In the genomic region with DNA sequence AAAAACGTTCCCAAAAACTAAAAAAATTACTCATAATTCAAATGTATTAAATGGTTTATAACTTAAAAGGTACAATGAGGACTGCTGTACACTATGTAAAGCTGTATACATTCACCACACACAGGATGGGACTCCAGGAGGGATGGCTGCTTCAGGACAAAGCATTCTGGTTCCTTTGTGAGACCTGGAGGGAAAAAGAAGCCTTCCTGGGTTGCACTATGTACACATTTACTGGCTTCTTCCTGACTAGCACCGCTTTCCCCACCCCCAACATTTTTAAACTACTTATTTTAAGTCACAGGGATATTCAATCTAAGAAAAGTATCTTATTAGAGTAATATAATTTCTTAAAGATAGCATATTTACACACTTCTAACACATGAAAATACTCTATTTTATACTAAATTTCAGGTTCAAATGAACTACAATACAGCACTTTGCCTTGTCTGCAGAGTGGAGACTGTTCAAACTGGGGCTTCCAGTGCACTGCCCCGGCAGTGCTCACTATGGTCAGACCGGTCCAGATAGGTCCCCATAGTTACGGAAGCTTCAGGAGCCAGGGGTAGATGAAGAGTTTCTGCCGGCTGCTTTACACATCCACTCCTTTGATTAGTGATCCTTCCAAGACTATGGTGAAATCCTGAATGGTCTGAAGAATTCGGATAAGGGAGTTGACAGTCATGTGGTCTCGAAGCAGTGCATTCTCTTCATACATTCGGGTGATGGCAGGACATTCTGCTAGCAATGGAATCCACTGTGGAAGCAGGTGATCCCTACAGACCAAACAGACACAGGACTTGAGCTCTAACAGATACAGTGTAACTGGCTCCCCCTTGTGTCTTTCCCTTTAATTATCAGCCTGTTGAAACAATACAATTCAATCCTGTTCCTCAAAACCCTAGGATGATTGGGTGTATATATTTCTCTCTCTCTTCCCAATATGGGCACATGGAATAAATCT, we compare ENCODE assay signal across 8 mouse cellular contexts. TPM values are rescaled to one million over a fixed set of nuclear protein-coding genes. Genes with fewer than 3 reads are reported as not detected.
DNase-seq lines count a peak whose midpoint lies in the region; ATAC-seq lines count a peak whose summit lies in the region.

No protein-coding gene starts in this region.

- intact Hi-C loops in left cerebral cortex, postnatal 14 days (cut with DNase I): no loop called here

- H3K4me3 ChIP-seq in hindbrain, embryonic 12.5 days: no peak overlapping the region

- WGBS in hindbrain, embryonic 12.5 days: 15% methylated on average over 9 of the region's 9 CpGs

- H3K4me2 ChIP-seq in hindbrain, embryonic 12.5 days (replicated peaks): no peak overlapping the region

- H3K4me1 ChIP-seq in hindbrain, embryonic 12.5 days: peaks cover 11% of the 10 kb centered on the region; the same call in 1 of the 2 replicates

- no peak overlapping the region for H3K9ac ChIP-seq in hindbrain, embryonic 12.5 days

- peak overlapping the region; percentile 12; the same call in 1 of the 2 replicates for H3K27ac ChIP-seq in hindbrain, embryonic 12.5 days

- peak; percentile 15 to 38 for DNase-seq in left cerebral cortex, postnatal 14 days (ENCODE audit: low spot score in 2 of 2)
- DNase-seq in left cerebral cortex, adult 8-10 months (ENCODE audit: low spot score in 2 of 2): no peak
- peak; percentile 8 for DNase-seq in c-Kit-positive CD71-positive TER-119-positive erythroid progenitor cells, embryonic 14.5 days (ENCODE audit: low spot score)
- DNase-seq in spleen, adult 12 weeks (ENCODE audit: low spot score): no peak
- DNase-seq in adrenal gland, adult 18-20 months (ENCODE audit: low spot score in 2 of 2): no peak
- DNase-seq in layer of hippocampus, postnatal 10 days (ENCODE audit: low spot score in 2 of 2): no peak

- ATAC-seq in hindbrain, embryonic 12.5 days (ENCODE audit: low FRiP score): peak; percentile 80
- peak; percentile 81 for ATAC-seq in megakaryocyte progenitor cell, adult 5-6 weeks (replicated peaks; ENCODE audit: poor library complexity)

- H3K36me3 ChIP-seq in hindbrain, embryonic 12.5 days: peaks cover 32% of the 10 kb centered on the region

- no peaks in the 10 kb centered on the region for H3K9me3 ChIP-seq in hindbrain, embryonic 12.5 days (replicated peaks)

- no peaks in the 10 kb centered on the region for H3K27me3 ChIP-seq in hindbrain, embryonic 12.5 days

RNA-seq across cellular contexts. Expression of a gene that starts 47.1 kb away (rescaled TPM):
- total RNA-seq in left cerebral cortex, postnatal 14 days (2021): 1 to 10 TPM; 2.3 to 4.3 TPM
- 1 to 10 TPM; 2.3 to 4.3 (median 3.4) TPM for total RNA-seq in left cerebral cortex, adult 8-10 months (2022)
- polyA plus RNA-seq in hindbrain, embryonic 12.5 days (2016; fragmentation: Nextera tagmentation; extraction: Ambion mirVana): 164 and 166 TPM in 2 replicates
- total RNA-seq in megakaryocyte progenitor cell, adult 5-6 weeks (2015): 43.3 and 43.6 TPM in 2 replicates
- 97.8 and 122 TPM in 2 replicates for total RNA-seq in megakaryocyte progenitor cell, adult 5-6 weeks (2017)
- total RNA-seq in adrenal gland, adult 18-20 months (2021): 10 to 100 TPM in 1 of 2 experiments, 1 to 10 TPM in 1; 9.9 to 26.5 TPM
- 10 to 100 TPM in 1 of 2 experiments, 1 to 10 TPM in 1; 9.3 to 10.5 TPM for total RNA-seq in layer of hippocampus, postnatal 10 days (2021)

Comparison
In these comparisons a context has a peak if more than half of its experiments do, and no peak if none do; other contexts are left out.
1. DNase-seq: peak in left cerebral cortex, postnatal 14 days (2 of 2) and c-Kit-positive CD71-positive TER-119-positive erythroid progenitor cells, embryonic 14.5 days (single experiment); none in left cerebral cortex, adult 8-10 months (0 of 2), spleen, adult 12 weeks (single experiment), adrenal gland, adult 18-20 months (0 of 2) and layer of hippocampus, postnatal 10 days (0 of 2).